Mouse (Mus musculus) forebrain, embryonic 11.5 days (tissue): ENCODE data around the gene Fam117b. TPM values are rescaled to one million over a fixed set of nuclear protein-coding genes. Genes with fewer than 3 reads are reported as not detected.

Source experiments
- ATAC-seq: fragments of 200-750 bp; cut with Nextera tagmentation; replicated peaks from 2 replicates; pipeline ENCODE4 v1.8.0; 2017; ENCODE audit warnings: moderate TSS enrichment; ENCODE audit not compliant: low FRiP score
- DNase-seq: peaks from one replicate; pipeline ENCODE4 v3.0.0-alpha.2; 2017; ENCODE audit warnings: low spot score
- H3K27ac ChIP-seq: fragments of 300-500 bp; sonication (generic); 2 replicates; pipeline ENCODE4 v1.5.1; 2014; ENCODE audit warnings: low read depth, low read length
- H3K27me3 ChIP-seq: fragments of 300-500 bp; sonication (generic); 2 replicates; pipeline ENCODE4 v1.6.1; 2014; ENCODE audit warnings: mild to moderate bottlenecking, low read length, mixed read lengths; ENCODE audit not compliant: control insufficient read depth, insufficient read depth
- H3K36me3 ChIP-seq: fragments of 300-500 bp; sonication (generic); 2 replicates; pipeline ENCODE4 v1.6.1; 2014; ENCODE audit warnings: mild to moderate bottlenecking, low read length, moderate library complexity, mixed read lengths; ENCODE audit not compliant: control insufficient read depth, insufficient read depth
- H3K4me1 ChIP-seq: fragments of 300-500 bp; sonication (generic); replicated peaks from 2 replicates; pipeline ENCODE4 v1.6.1; 2014; ENCODE audit warnings: low read length, mixed read lengths; ENCODE audit not compliant: control insufficient read depth, insufficient read depth
- H3K4me2 ChIP-seq: fragments of 300-500 bp; sonication (generic); 2 replicates; pipeline ENCODE4 v1.6.1; 2014; ENCODE audit warnings: low read depth, mild to moderate bottlenecking, low read length, moderate library complexity, mixed read lengths; ENCODE audit not compliant: severe bottlenecking
- H3K4me3 ChIP-seq: fragments of 300-500 bp; sonication (generic); 2 replicates; pipeline ENCODE4 v1.5.1; 2014; ENCODE audit warnings: low read depth, low read length
- H3K9ac ChIP-seq: fragments of 300-500 bp; sonication (generic); 2 replicates; pipeline ENCODE4 v1.6.1; 2014; ENCODE audit warnings: low read length
- H3K9me3 ChIP-seq: fragments of 300-500 bp; sonication (generic); 2 replicates; pipeline ENCODE4 v1.6.1; 2016; ENCODE audit warnings: low read length, mixed read lengths; ENCODE audit not compliant: control insufficient read depth
- WGBS: fragments of 180-500 bp; shearing (Covaris S2); extraction: QIAGEN DNeasy Blood & Tissue Kit; methylation state at CpG from one replicate; pipeline ENCODE4 v1.1.7; 2014; 5-methylcytosine and 5-hydroxymethylcytosine counted together
- polyA plus RNA-seq: library from polyadenylated mRNA; unstranded; fragments of >200 nt; fragmentation: Nextera tagmentation; extraction: Ambion mirVana; gene quantifications from 2 replicates; pipeline ENCODE4 v1.2.1, GENCODE M21; 2014

The Fam117b gene
- polyA plus RNA-seq, 1 experiment from 2014 or later = 17.2 TPM

DNA sequence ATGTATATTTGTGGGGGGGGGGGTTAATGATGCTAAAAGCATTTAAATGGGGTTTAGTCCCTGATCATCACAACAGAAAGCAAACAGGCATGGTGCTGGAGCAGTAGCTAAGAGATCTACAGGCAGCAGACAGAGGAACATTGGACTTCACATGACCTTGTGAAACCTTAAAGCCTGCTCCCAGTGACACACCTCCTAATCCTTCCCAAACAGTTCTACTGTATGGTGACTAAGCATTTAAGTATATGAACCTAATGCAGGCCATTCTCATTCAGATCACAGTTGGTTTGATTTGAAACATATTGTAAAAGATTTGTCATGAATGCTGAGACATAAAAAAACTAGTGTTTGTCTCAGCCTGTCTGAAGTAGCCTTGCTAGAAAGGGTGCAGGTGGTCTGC lies 73.8 kb downstream of the Fam117b start:
- Histone ChIP-seq H3K4me3 (no peak overlapping the region), H3K4me2 (no peak overlapping the region), H3K36me3 (peaks cover 5% of the 10 kb centered on the region; the same call in 1 of the 2 replicates), H3K9ac (no peak overlapping the region), H3K9me3 (no peaks in the 10 kb centered on the region), H3K4me1 (no peaks in the 10 kb centered on the region), H3K27ac (no peak overlapping the region), H3K27me3 (no peaks in the 10 kb centered on the region)
- no peak for DNase-seq
- ATAC-seq = no peak

- H3K4me3 ChIP-seq = no peak overlapping the region
- WGBS = 90% methylated on average over 3 of the region's 3 CpGs
- no peak overlapping the region for H3K27ac ChIP-seq
- H3K9ac ChIP-seq = no peak overlapping the region
- no peaks in the 10 kb centered on the region for H3K9me3 ChIP-seq
- no peak overlapping the region for H3K4me2 ChIP-seq
- H3K4me1 ChIP-seq = no peaks in the 10 kb centered on the region
- peaks cover 5% of the 10 kb centered on the region; the same call in 1 of the 2 replicates for H3K36me3 ChIP-seq
- DNase-seq = no peak
- no peak for ATAC-seq
- no peaks in the 10 kb centered on the region for H3K27me3 ChIP-seq
These were observed 74.7 kb downstream of the Fam117b start for GRCm38 (mm10) chr1:59987399-59988040.

- H3K36me3 ChIP-seq = no peaks in the 10 kb centered on the region
- no peak for ATAC-seq
- peak; percentile 48 for DNase-seq
- no peak overlapping the region for H3K9ac ChIP-seq
- H3K9me3 ChIP-seq = no peaks in the 10 kb centered on the region
- H3K4me1 ChIP-seq = no peaks in the 10 kb centered on the region
- H3K27ac ChIP-seq = no peak overlapping the region
- no peak overlapping the region for H3K4me2 ChIP-seq
- no peaks in the 10 kb centered on the region for H3K27me3 ChIP-seq
- WGBS = 48% methylated on average over 3 of the region's 3 CpGs
- no peak overlapping the region for H3K4me3 ChIP-seq
These were observed 82.8 kb downstream of the Fam117b start for GRCm38 (mm10) chr1:59995646-59996045.

- Histone ChIP-seq H3K9ac (no peak overlapping the region), H3K36me3 (no peaks in the 10 kb centered on the region), H3K4me3 (no peak overlapping the region), H3K4me2 (no peak overlapping the region), H3K27ac (no peak overlapping the region), H3K9me3 (no peaks in the 10 kb centered on the region), H3K27me3 (no peaks in the 10 kb centered on the region), H3K4me1 (no peaks in the 10 kb centered on the region)
- no peak for ATAC-seq
- 82% methylated on average over 5 of the region's 5 CpGs for WGBS
- DNase-seq = no peak
These were observed 84.5 kb downstream of the Fam117b start for GRCm38 (mm10) chr1:59997352-59997751.

DNA sequence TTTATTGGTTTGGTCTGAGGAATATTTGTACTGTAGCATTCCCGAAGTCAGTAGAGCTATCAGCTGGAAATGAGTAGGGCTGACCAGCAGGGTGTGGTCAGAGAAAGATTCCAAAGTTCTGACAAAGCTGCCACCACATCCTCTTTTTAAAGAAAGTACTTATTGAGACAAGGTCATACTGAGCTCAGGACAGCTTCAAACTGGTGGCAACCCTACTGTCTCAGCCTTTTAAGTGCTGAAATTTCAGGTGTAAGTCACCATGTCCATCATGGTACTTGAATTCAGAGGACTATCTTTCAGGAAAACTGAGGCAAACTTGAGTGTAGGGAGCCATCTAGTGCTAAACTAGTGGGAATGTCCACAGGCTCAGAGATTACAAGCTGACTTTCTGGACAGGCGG lies 87.5 kb downstream of the Fam117b start:
- ATAC-seq (no peak), DNase-seq (no peak)
- 63% methylated on average over 2 of the region's 2 CpGs for WGBS
- no peak overlapping the region for H3K4me2 ChIP-seq
- H3K27ac ChIP-seq = no peak overlapping the region
- H3K36me3 ChIP-seq = no peaks in the 10 kb centered on the region
- H3K27me3 ChIP-seq = no peaks in the 10 kb centered on the region
- H3K9me3 ChIP-seq = no peaks in the 10 kb centered on the region
- no peaks in the 10 kb centered on the region for H3K4me1 ChIP-seq
- H3K9ac ChIP-seq = no peak overlapping the region
- no peak overlapping the region for H3K4me3 ChIP-seq

GRCm38 (mm10) chr1:60007337-60007736 lies 94.5 kb downstream of the Fam117b start:
- no peaks in the 10 kb centered on the region for H3K36me3 ChIP-seq
- H3K27ac ChIP-seq = no peak overlapping the region
- H3K4me1 ChIP-seq = no peaks in the 10 kb centered on the region
- H3K9me3 ChIP-seq = no peaks in the 10 kb centered on the region
- no peak overlapping the region for H3K9ac ChIP-seq
- no peak overlapping the region for H3K4me3 ChIP-seq
- ATAC-seq (no peak), DNase-seq (no peak)
- H3K4me2 ChIP-seq = no peak overlapping the region
- 91% methylated on average over 10 of the region's 10 CpGs for WGBS
- H3K27me3 ChIP-seq = no peaks in the 10 kb centered on the region

- ATAC-seq (no peak), DNase-seq (no peak)
- H3K4me3 ChIP-seq = no peak overlapping the region
- H3K36me3 ChIP-seq = no peaks in the 10 kb centered on the region
- H3K9ac ChIP-seq = no peak overlapping the region
- H3K9me3 ChIP-seq = no peaks in the 10 kb centered on the region
- H3K27ac ChIP-seq = no peak overlapping the region
- no peak overlapping the region for H3K4me2 ChIP-seq
- H3K27me3 ChIP-seq = no peaks in the 10 kb centered on the region
- no peaks in the 10 kb centered on the region for H3K4me1 ChIP-seq
- WGBS = 92% methylated on average over 2 of the region's 2 CpGs
These were observed 95.9 kb downstream of the Fam117b start for GRCm38 (mm10) chr1:60008743-60009142.

GRCm38 (mm10) chr1:60013779-60014178 lies 101.0 kb downstream of the Fam117b start:
- WGBS = 91% methylated on average over 10 of the region's 10 CpGs
- Histone ChIP-seq H3K4me1 (no peaks in the 10 kb centered on the region), H3K36me3 (no peaks in the 10 kb centered on the region), H3K4me3 (no peak overlapping the region), H3K27ac (no peak overlapping the region), H3K4me2 (no peak overlapping the region), H3K9me3 (no peaks in the 10 kb centered on the region), H3K27me3 (no peaks in the 10 kb centered on the region), H3K9ac (no peak overlapping the region)
- ATAC-seq = no peak
- no peak for DNase-seq

GRCm38 (mm10) chr1:60015511-60015910 lies 102.7 kb downstream of the Fam117b start:
- Histone ChIP-seq H3K9me3 (no peaks in the 10 kb centered on the region), H3K4me3 (no peak overlapping the region), H3K4me1 (no peaks in the 10 kb centered on the region), H3K4me2 (no peak overlapping the region), H3K27ac (no peak overlapping the region), H3K36me3 (no peaks in the 10 kb centered on the region), H3K27me3 (no peaks in the 10 kb centered on the region), H3K9ac (no peak overlapping the region)
- ATAC-seq = no peak
- DNase-seq = no peak
- 87% methylated on average over 6 of the region's 6 CpGs for WGBS
